Mouse (Mus musculus) liver, postnatal 0 days (tissue): ENCODE data around the gene Sema5a.

Source experiments
- CTCF ChIP-seq: sonication (generic); IDR thresholded peaks from 2 replicates; pipeline ENCODE4 v1.5.1; 2016; ENCODE audit warnings: antibody characterized with exemption, low read depth
- EP300 ChIP-seq: IDR thresholded peaks from 2 replicates; pipeline ENCODE4 v1.6.1; 2016; ENCODE audit warnings: antibody characterized with exemption, low read depth, mild to moderate bottlenecking

- TF ChIP-seq CTCF (no peak), EP300 (no peak)
Observed at GRCm38 (mm10) chr15:32273925-32274324, 29.3 kb downstream of the Sema5a start.
